Mouse (Mus musculus): Measurements from ENCODE around the gene Psmb8.

The Psmb8 gene

GRCm38 (mm10) chr17:34196941-34197894, at the start of gene Psmb8:
Gene Psmb8 (plus strand): TSS chr17:34197721.
- in situ Hi-C loops (cut with MboI, MseI): loop anchor here (10.0 to 25.0 kb wide), 4 partner anchors 282 to 1232 kb away; partner anchors contain the start of genes Gm16181 (in 2 of the 2), Lta (in 2 of the 2), Tnf (in 2 of the 2) and Tapbp (in 1 of the 2)

GRCm38 (mm10) chr17:34152923-34153322, 44.6 kb upstream of the Psmb8 start, which contains the start of gene H2-DMb1:
Gene H2-DMb1 (plus strand): TSS chr17:34153072.
- in situ Hi-C loops (cut with MboI, MseI): no loop called here

GRCm38 (mm10) chr17:34155534-34155933, 42.0 kb upstream of the Psmb8 start:
- in situ Hi-C loops (cut with MboI, MseI): no loop called here

- in situ Hi-C loops (cut with MboI, MseI): no loop called here
These were observed 33.2 kb upstream of the Psmb8 start for GRCm38 (mm10) chr17:34164202-34164895.

- in situ Hi-C loops (cut with MboI, MseI): loop anchor here (5.0 kb wide), 3 partner anchors 83 to 128 kb away; partner anchors contain the start of gene Col11a2 (in 1 of the 2)
These were observed 32.3 kb upstream of the Psmb8 start for GRCm38 (mm10) chr17:34165033-34165730.

- in situ Hi-C loops (cut with MboI, MseI): loop anchor here (5.0 kb wide), 3 partner anchors 87 to 132 kb away; partner anchors contain the start of gene Col11a2 (in 1 of the 2)
These were observed 28.2 kb upstream of the Psmb8 start for GRCm38 (mm10) chr17:34169279-34169678.

GRCm38 (mm10) chr17:34170487-34170876, 27.0 kb upstream of the Psmb8 start:
- in situ Hi-C loops (cut with MboI, MseI): loop anchor here in 1 of 2 experiments (5.0 kb wide), 1 partner anchor 67 kb away; the partner anchor contains the start of gene H2-Ob

GRCm38 (mm10) chr17:34170877-34171498, 26.5 kb upstream of the Psmb8 start:
- in situ Hi-C loops (cut with MboI, MseI): loop anchor here in 1 of 2 experiments (5.0 kb wide), 1 partner anchor 66 kb away; the partner anchor contains the start of gene H2-Ob

- in situ Hi-C loops (cut with MboI, MseI): loop anchor here in 1 of 2 experiments (5.0 kb wide), 1 partner anchor 65 kb away; the partner anchor contains the start of gene H2-Ob
These were observed 25.0 kb upstream of the Psmb8 start for GRCm38 (mm10) chr17:34172528-34172927.

- in situ Hi-C loops (cut with MboI, MseI): loop anchor here in 1 of 2 experiments (5.0 kb wide), 1 partner anchor 63 kb away; the partner anchor contains the start of gene H2-Ob
These were observed 23.4 kb upstream of the Psmb8 start for GRCm38 (mm10) chr17:34174075-34174474.

GRCm38 (mm10) chr17:34177179-34177578, 20.3 kb upstream of the Psmb8 start:
- in situ Hi-C loops (cut with MboI, MseI): loop anchor here (5.0 to 25.0 kb wide), 2 partner anchors 60 to 1035 kb away; partner anchors contain the start of genes Gm16181 (in 2 of the 2), Lta (in 2 of the 2), Tnf (in 2 of the 2) and H2-Ob (in 1 of the 2)

- in situ Hi-C loops (cut with MboI, MseI): loop anchor here (5.0 to 25.0 kb wide), 2 partner anchors 58 to 1033 kb away; partner anchors contain the start of genes Gm16181 (in 2 of the 2), Lta (in 2 of the 2), Tnf (in 2 of the 2) and H2-Ob (in 1 of the 2)
These were observed 18.5 kb upstream of the Psmb8 start for GRCm38 (mm10) chr17:34179019-34179418.

- in situ Hi-C loops (cut with MboI, MseI): loop anchor here (5.0 to 25.0 kb wide), 3 partner anchors 37 to 1032 kb away; partner anchors contain the start of genes Gm16181 (in 2 of the 2), Lta (in 2 of the 2), Tnf (in 2 of the 2) and H2-Ob (in 1 of the 2)
These were observed 17.3 kb upstream of the Psmb8 start for GRCm38 (mm10) chr17:34179913-34180859.

GRCm38 (mm10) chr17:34183564-34184219, 13.8 kb upstream of the Psmb8 start:
- in situ Hi-C loops (cut with MboI, MseI): loop anchor here (5.0 to 25.0 kb wide), 2 partner anchors 34 to 1029 kb away; partner anchors contain the start of genes Gm16181 (in 2 of the 2), Lta (in 2 of the 2) and Tnf (in 2 of the 2)

GRCm38 (mm10) chr17:34185526-34185925, 12.0 kb upstream of the Psmb8 start:
- in situ Hi-C loops (cut with MboI, MseI): loop anchor here (25.0 kb wide), 1 partner anchor 1027 kb away; the partner anchor contains the start of genes Gm16181 (in 2 of the 2), Lta (in 2 of the 2) and Tnf (in 2 of the 2)

- in situ Hi-C loops (cut with MboI, MseI): loop anchor here (25.0 kb wide), 1 partner anchor 1025 kb away; the partner anchor contains the start of genes Gm16181 (in 2 of the 2), Lta (in 2 of the 2) and Tnf (in 2 of the 2)
These were observed 10.6 kb upstream of the Psmb8 start for GRCm38 (mm10) chr17:34186885-34187260.

- in situ Hi-C loops (cut with MboI, MseI): loop anchor here (25.0 kb wide), 1 partner anchor 1025 kb away; the partner anchor contains the start of genes Gm16181 (in 2 of the 2), Lta (in 2 of the 2) and Tnf (in 2 of the 2)
These were observed 10.1 kb upstream of the Psmb8 start, which contains the start of the genes Tap1 and Psmb9 for GRCm38 (mm10) chr17:34187261-34187916. Gene Tap1 (plus strand): TSS chr17:34187553. Gene Psmb9 (minus strand): TSS chr17:34187764.

Data from T-helper 17 cell (primary cell).